Mouse (Mus musculus) B cell, adult 67 days (primary cell): ENCODE data around the gene Errfi1. TPM values are rescaled to one million over a fixed set of nuclear protein-coding genes. Genes with fewer than 3 reads are reported as not detected.

Experiments used
- total RNA-seq, 2 experiments: library from RNA; stranded (reverse); gene quantifications; 4 replicates each; pipeline ENCODE4 v1.2.4; 2023

Gene Errfi1
- total RNA-seq: 10 to 100 TPM in 1 of 2 experiments, 1 to 10 TPM in 1; 9.0 to 12.8 TPM

DNA sequence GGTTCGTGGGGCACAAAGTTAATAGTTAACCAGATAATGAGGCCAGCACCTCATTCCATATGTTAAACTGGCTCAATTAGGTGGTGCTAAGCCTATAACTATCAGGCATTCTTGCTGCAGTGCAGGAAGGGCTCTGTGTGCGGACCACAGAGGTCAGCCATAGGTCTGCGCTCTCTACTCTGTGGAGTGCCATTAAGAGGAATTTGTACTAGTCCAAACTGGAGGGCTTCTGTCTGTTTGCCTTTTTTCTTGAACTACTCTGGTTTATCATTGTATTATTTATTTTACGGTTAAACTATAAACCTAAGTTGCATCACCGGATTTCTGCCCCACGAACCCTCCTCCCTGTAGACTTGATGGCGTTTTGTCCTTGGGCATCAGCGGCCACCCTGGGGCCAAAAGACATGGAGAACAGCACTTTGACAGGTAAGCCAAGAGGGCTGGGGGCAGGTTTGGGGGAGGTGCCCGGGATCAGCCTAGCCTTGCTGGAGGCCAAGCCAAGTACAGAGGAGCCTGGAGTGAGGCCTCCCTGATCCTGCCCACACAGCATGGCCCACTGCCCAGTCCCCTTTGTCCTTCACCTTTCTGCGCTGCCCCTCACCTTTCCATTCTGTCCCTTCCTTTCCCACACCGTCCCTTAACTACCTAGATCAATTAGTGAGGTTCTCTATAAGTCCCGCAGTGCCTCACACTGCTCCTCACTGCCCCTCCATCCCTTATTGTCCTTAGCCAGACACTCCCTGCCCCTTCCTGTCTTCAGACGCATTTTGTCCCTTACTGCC lies at the start of gene Errfi1:
Gene Errfi1, plus strand, starts transcription at position 240 of the 782 bp plus-strand sequence.

DNA sequence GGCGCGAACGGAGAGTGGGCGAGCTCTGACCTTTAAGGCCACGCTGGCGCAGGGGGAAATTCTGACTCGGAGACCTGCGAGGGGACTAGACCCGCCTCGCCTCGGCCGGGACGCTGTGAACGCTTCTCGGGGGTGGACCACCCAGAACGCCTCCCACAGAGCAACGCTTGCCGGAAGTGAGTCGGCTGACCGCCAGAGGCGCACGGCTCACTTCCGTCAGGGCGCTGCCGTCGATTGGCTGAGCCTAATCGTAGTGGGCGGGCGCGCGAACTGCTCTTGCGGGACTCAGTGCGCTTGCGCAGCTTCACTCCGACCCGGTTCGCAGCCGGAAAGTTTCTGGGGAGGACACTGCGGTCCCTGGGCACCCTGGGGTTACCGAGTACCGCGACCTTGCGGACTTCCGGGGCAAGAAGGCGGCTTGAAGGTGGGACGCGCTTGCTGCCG lies 60.6 kb downstream of the Errfi1 start, which contains the start of the genes Park7 and Tnfrsf9:
Gene Park7, minus strand, starts transcription at position 148 of the 444 bp plus-strand sequence.
Gene Tnfrsf9, plus strand, starts transcription at position 273 of the 444 bp plus-strand sequence.

Other genes starting within 250 kb of the Errfi1 start
- not detected for gene Slc45a1, start 201.7 kb upstream of the Errfi1 start, total RNA-seq
- 100 to 1,000 TPM; 118 to 135 TPM for gene Park7, start 60.5 kb downstream of the Errfi1 start, total RNA-seq
- gene Tnfrsf9, start 60.6 kb downstream of the Errfi1 start, total RNA-seq: under 1 TPM in 1 of 2 experiments, not detected in 1; 0.58 TPM
- not detected for gene Uts2, start 143.2 kb downstream of the Errfi1 start, total RNA-seq
- gene Per3, start 190.7 kb downstream of the Errfi1 start, total RNA-seq: 1 to 10 TPM; 4.3 to 4.4 TPM
- 10 to 100 TPM; 75.5 to 75.8 TPM for gene Vamp3, start 204.0 kb downstream of the Errfi1 start, total RNA-seq
- not detected for gene Gm13090, start 235.7 kb downstream of the Errfi1 start, total RNA-seq